Mouse (Mus musculus) embryonic fibroblast, embryonic 13.5 days (primary cell): ENCODE measurements at regions not wholly inside any gene's neighbourhood (a gene's known extent, or its start where the extent isn't known, plus 50 kb on each side); places are given as distances from the start of the nearest gene placed in this dataset.

Source experiments
- CTCF ChIP-seq: IDR thresholded peaks from 2 replicates; pipeline ENCODE4 v1.5.1; 2011; ENCODE audit warnings: mild to moderate bottlenecking, control low read depth, low read length, moderate library complexity, borderline replicate concordance; ENCODE audit not compliant: insufficient read depth
- POLR2A ChIP-seq: IDR thresholded peaks from 2 replicates; pipeline ENCODE4 v1.6.1; 2011; ENCODE audit warnings: low read depth, mild to moderate bottlenecking, control low read depth, low read length, moderate library complexity

DNA sequence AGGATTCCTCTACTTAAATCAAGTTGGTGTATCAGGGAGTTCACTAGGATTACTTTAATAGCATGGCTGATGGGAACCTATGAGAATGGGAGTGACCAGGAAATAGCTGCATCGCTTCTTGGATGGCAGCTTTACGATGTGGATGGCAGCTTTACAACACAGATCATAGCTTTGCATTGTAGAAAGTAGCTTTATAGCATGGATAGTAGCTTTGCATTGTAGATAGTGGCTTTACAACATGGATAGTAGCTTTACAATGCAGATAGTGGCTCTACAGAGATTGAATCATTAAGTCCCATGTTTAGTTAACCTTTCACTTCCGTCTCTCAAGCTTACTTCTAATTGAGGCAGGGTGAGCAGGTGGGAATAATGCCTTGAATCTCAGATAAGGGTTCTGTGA is 149.4 kb downstream of the Mfsd1 start:
- no peak for TF ChIP-seq CTCF
- TF ChIP-seq POLR2A = no peak
